Mouse (Mus musculus) MEL-GATA-1-ER (cell line): ENCODE measurements around the gene Gtf3c2.
"Not testable (repeated sequence)": the region's sequence is repeated elsewhere in the genome, so short reads cannot be mapped to it uniquely, and the experiment has no call there.

Source experiments
- DNase-seq: peaks from one replicate; pipeline ENCODE4 v3.0.0-alpha.2; 2012; ENCODE audit warnings: low read depth; ENCODE audit errors: extremely low read depth

Gtf3c2 gene

DNA sequence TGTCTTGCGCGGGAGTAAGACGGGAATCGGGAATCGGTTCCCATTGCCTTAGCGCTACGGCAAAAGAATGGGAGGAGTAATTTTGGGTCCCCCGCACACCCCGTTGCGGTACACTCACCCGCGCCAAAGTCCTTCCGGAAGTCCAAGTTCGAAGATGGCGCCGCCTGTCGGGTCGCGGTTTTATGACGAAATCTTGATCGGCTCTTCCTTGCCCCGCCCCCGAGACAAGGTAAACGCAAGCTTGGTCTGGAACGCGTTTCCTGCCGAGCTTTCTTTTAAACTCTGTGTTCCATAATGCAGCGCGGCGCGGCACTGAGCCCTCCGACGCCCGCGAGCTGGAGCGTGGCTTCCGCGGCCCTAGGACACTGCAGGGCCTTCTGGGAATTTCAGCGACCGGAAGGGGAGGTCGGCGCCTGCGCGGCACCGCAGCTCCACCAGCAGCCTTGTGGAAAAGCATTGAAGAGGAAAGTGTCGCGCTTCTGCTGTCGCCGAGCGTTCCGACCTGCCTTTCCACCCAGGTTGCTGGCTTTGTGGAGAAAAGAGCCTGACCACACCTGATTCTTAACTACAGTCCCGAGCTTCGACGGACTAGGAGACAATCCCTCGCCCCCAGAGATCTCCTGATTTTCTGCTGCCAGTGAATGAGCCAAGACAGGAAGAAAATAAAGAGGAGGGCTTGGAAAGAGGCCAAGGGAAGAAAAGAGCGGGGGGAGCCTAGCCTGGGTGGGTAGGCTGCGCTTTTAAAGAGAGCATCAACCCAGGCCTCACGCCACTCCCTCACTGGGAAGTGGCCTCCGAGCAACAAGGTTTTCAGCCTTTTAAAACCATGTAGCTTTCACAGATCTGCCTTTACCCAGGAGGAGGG lies at the start of gene Gtf3c2, which contains the start of gene Gm29609:
TSS of gene Gtf3c2 (minus strand) at position 379 of the 865 bp plus-strand sequence.
TSS of gene Gm29609 (minus strand) at position 146 of the 865 bp plus-strand sequence.
- peak; percentile 93 for DNase-seq

DNA sequence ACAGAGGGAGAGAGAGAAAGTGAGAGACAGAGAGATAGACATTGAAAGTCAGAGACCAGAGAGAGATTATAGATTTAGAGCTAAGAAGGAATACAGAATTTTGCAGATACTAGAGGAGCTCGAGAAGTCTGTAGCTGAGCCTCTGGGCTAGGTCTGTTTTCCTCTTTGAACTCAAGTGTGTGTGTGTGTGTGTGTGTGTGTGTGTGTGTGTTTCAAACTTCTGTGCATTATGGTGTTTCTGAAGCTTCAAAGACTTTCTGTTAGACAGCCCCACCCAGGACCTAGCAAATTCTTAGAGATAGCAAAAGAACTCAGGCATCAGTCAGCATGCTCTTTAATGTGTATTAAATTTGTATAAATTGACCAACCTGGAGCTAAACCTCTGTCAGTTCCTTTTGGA lies 46.7 kb upstream of the Gtf3c2 start:
- no peak for DNase-seq

DNA sequence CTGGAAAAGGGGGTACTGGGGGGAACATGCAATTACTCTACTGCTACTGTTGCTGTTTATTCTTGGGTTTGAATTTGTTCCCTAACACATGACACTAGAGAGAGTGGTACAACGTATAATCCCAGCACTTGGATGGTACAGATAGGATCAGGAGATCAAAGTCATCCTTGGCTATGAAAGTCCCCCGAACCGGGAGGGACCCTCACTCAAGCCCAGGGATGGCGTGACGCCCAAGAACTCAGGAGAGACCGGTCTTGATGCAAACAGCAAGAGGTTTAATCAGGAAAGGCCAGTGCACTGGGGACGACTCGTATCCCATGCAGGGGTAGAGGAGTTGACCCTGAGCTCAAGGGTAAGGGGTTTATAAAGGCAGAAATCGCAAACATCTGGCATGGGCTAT lies 42.8 kb upstream of the Gtf3c2 start:
- no peak for DNase-seq

DNA sequence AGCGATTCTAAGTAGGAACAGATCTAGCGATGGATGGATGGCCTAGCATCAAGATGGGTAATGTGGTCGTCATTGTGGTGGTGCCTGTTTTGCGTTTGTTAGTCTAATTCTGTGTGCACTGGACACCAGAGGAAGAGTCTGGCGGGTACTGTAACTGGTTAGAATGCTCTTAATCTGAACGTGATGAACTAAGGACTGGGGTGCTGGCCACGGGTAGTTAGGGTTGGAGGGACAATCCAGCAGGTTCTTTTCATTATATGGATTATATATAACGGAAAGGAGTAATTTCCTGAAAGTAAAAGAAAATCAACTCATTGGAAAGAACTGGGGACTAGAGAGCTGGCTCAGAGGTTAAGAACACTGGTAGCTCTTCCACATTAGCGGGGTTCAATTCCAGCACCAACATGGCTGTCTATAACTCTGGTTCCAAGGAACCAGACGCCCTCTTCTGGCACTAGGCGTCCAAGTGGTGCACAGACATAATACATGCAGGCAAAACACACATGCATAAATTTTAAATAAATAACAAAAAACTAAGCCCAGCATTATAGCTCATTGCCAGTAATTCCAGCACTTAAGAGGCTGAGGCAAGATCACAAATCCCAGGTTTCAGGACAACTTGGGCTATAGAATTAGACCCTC lies 41.5 kb upstream of the Gtf3c2 start:
- DNase-seq = peak; percentile 86

DNA sequence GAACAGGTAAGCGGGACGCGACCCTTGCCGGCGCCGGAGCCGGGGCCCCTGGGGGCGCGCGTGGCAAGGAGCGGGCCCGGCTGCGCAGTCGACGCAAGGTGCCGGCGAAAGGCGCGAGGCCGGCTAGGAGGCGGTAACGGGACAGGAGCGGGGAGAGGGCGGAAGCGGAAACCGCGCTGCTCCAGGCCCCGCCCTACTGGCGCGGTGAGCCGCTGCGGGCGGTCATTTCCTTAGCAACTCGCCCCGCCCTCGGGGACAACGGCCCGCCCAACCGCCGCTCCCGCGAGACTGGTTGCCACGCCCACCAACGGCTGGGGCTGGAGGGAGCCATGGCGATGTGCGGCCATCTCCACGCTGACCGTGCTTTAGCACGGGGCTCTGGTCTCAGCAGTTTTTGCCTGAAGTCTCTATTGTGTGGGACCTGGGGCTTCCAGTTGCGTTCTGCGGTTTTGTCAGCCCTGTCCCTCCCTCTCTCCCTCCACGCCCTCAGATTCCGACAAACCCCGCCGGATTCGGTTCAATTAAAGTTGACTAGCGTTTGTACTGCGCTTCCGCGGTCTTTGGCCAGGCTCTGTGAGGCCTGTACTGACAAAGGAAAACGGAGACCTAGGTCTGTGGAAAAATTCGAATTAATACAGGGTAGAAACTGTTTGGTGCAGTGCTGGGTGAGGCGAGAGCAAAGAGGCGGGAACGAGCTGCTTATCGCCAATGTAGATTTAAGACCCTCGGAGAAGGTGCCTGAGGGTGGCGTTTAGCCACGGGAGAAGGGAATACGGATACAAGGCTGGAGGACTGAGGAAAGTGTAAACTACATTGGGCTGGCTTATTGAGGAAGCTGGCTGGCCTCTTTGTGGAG lies 40.7 kb upstream of the Gtf3c2 start, which contains the start of gene Ppm1g:
TSS of gene Ppm1g (minus strand) at position 240 of the 856 bp plus-strand sequence.
- DNase-seq = peak; percentile 75

DNA sequence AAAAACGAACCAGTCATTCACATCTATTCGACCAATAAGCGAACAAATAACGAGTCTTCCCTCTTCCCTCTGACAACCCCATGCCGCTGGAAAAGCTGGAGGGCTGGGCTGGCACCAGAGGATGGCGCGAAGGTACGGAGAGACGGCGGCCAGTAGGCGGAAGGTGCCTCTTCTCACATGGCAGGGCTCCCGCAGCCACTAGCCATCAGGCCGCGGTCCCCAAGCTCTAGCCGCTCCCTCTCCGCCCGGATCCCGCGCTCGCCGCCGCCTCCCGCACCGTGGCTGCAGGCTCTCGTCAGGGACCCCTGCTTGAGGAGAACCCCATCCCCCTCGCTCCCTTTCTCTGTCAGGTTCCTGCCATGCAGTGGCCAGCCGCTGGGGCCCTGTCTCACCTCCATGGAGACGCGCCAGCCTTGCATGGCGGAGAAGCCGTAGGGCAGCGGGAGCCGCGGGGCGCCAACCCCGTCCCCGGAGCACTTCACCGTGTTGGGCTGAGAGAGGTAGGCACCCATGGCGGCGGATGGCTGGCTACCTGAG lies 40.0 kb upstream of the Gtf3c2 start:
- DNase-seq = no peak

DNA sequence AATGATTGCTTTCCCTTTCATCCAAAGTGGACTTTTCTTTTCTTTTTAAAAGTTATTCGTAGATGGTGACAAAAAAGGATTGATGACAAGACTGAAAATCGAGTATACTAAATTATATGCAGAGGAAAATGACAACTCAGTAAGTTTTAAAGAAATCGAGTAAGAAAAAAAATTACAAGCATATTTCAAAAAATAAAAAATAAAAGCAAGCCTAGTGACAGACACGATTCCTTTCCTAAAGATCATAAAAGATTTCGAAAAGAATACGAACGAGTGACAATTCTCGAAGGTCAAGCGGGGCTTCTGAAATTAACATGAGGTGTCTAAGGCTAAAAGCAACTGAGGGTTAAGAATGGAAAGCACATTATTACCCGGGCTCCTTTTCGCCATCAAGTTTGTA lies 39.5 kb upstream of the Gtf3c2 start:
- DNase-seq = no peak

DNA sequence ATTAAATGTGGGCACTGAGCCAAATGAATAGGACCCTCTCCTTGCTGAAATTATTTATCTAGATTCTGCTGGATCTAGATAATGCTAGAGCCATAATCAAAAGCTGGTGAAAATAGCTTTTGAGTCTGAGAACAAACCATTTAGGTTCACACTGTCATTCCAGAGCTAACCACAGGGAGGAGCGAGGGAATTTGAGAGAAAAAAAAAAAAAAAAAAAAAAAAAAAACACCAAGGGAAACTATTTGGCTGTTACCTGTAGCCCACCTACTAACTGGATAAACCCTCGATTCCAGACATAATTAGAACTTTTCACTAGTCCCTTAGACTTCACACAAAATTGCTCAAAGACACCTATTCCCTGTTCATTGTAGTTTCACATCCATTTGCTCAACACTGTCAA lies 39.1 kb upstream of the Gtf3c2 start:
- DNase-seq = no peak

DNA sequence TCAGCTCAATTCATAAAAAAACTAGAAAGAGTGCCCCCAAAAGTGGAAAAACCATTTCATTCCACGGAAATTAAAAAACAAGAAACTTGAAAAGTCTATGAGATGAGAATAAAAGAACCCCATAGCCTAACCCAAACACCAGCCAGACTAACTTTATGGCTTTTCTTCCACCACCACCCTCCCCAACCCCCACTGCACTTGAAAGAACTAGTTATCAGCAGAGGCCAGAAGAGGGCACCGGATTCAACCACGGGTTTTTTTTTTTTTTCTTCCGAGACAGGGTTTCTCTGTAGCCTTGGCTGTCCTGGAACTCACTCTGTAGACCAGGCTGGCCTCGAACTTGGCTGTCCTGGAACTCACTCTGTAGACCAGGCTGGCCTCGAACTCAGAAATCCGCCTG lies 38.4 kb upstream of the Gtf3c2 start:
- DNase-seq = peak; percentile 86

DNA sequence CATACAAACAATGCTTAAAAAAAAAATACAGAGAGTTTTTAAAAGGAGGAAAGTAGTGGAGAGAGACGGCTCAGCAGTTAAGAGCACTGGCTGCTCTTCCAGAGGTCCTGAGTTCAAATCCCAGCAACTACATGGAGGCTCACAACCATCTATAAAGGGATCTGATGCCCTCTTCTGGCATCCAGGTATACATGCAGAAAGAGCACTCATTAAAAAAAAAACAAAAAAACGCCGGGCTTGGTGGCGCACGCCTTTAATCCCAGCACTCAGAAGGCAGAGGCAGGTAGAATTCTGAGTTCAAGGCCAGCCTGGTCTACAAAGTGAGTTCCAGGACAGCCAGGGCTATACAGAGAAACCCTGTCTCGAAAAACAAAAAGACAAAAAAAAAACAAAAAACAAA lies 36.6 kb upstream of the Gtf3c2 start:
- not testable (repeated sequence) for DNase-seq

DNA sequence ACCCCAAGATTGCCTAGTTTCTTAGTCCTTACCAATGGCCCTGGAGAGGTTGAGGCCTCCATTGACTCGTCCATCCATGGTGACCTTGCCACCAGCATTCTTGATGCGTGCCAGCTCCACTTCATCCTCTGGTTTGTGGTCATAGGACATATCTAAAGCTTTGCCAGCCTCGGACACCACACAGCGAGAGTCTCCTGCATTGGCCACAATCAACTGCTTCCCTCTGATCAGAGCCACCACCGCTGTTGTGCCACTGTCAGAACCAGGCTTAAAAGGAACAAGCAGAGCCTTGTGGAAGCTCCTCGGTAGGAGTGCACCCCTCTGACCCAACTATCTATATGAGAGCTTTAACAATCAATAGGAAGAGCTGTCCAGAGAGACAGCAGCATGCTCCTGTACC lies 24.5 kb upstream of the Gtf3c2 start:
- DNase-seq = no peak

DNA sequence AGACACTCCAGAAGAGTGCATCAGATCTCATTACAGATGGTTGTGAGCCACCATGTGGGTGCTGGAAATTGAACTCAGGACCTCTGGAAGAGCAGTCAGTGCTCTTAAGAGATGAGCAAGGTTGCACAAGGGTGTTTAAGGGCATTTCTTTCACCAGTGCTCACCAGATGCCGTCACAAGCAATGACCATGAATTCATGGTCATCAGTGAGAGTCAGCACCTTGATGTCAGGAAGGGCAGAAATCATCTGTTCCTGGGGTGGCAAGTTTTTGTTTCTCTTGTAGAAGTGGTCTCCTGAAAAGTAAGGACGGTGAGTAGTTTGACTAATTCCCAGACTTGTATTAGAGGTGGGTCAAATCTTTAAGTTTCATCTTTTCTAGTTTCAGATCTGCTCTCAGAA lies 23.9 kb upstream of the Gtf3c2 start:
- DNase-seq = no peak

DNA sequence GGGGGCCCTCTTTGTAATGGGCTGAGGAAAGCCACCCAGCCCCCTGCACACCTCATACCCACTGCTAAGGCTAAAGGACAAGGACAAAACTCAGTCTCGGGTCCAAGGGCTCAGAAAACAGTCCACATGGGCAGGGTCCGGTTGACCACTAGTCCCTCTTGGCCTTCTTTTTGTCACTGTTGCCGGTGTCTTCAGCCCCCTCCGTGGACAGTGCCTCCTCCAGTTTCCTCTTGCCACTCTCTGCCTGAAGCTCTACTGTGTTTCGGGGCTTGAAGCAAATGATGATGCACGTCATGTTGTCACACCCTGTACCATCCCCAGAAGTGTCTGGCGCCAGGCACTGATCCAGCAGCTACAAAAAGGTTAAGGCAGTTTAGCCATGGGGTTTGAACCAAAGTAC lies 23.0 kb upstream of the Gtf3c2 start:
- no peak for DNase-seq

DNA sequence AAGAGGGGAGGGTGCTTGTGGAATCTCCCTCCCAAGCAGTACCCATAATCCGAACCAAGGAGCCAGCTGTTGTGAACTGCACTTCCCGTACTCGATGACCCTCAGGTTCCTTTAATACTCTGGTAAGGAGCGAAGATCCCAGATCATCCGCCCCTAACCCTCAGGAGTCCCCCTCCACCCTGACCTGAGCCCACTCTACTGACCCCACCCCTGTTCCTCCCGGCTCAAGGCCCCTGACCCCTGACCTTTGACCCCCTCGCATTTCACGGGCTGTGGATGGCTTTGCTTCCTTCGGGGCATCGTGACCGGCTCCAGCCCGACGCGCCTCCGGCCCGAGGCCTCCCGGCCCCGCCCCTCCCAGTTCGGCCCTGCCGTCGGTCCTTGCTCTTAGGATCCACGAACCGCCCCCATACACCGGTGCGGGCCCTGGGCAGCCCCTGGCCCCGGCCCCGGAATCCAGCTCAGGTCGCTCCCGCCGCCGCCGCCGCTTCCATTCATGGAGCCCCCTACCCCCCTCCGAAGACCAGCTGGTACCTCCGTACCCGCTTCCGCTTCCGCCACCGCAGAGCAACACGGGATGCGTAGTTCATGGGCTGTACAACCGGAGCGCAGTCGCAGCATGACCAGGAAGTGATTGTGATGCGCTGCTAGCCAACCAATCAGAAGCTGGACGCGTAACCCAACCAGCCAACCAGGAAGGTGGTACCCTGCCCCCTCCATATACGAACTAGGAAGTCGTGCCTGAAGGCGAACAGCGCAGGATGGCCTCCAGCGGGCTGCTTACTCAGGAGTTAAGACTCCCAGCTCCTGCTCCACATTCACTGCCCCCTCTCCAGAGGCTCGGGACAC lies 22.0 kb upstream of the Gtf3c2 start, which contains the start of gene Zfp513:
TSS of gene Zfp513 (minus strand) at position 562 of the 849 bp plus-strand sequence.
- peak; percentile 100 for DNase-seq

DNA sequence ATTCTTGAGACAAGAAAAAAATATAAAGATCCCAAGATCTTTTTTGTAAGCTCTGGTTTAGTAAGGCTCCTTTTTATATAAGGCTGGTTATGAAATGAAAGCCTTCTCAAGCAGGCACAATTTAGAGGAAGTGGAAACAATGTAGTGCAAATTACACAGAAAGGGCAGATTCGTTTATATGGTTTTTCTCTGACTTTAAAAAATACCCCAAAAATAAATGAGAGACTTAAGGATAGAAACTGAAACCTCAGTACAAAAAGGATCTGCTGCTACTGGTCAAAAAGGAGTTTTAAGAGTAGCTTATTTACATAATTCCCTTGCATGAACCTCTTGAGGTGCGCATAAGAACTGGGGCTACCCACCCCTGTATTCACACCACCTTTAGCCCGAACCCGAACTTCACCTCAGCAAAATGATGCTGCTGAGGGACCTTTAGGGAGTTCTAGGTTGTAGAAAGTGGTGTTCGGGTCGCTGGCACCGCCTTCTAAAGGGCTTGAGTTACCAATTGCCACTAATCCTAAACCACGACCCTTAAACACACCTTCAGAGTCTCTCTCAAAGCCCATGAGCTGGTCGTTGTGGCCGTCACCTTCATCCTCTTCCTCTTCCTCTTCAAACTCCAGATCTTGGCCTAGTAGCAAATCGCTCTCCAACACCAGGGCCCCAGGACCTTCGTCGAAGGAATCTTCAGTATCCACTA lies 21.2 kb upstream of the Gtf3c2 start:
- DNase-seq = no peak

DNA sequence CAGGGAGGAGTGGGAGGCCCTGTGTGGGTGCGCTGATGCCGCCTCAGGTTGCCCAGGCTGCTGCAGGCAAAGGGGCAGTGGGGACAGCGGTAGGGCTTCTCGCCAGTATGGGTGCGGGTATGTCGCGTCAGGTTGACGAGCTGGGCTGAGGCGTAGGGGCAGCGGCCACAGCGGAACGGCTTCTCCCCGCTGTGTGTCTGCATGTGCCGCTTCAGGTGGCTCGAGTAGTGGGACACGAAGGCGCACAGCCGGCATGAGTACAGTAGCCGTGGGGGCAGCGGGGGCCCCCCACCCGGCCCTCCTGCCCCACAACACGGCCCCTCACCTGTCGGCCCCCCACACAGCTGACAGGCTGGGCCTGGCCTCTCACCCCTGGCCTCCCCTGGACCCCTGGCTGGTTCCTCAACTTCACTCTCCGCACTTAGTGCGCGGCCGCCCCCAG lies 20.4 kb upstream of the Gtf3c2 start:
- no peak for DNase-seq

DNA sequence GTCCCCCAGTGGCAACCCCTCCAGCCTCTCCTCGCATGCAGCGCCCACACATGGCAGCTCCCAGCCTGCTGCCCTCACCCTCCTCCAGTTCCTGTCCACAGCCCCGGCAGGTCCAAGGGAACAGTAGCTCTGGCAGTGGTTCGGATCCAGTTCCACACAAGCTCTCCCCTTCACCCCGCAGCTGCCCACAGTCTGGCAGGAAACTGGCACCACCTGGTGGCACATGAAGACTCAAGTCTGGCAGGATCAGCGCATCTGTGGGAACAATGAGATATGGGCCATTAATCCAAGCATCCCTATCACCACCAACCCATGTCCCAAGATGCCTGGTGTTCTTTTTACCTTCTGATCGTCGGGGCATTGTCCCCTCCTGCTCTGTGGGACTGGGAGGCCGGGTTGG lies 19.9 kb upstream of the Gtf3c2 start:
- no peak for DNase-seq

DNA sequence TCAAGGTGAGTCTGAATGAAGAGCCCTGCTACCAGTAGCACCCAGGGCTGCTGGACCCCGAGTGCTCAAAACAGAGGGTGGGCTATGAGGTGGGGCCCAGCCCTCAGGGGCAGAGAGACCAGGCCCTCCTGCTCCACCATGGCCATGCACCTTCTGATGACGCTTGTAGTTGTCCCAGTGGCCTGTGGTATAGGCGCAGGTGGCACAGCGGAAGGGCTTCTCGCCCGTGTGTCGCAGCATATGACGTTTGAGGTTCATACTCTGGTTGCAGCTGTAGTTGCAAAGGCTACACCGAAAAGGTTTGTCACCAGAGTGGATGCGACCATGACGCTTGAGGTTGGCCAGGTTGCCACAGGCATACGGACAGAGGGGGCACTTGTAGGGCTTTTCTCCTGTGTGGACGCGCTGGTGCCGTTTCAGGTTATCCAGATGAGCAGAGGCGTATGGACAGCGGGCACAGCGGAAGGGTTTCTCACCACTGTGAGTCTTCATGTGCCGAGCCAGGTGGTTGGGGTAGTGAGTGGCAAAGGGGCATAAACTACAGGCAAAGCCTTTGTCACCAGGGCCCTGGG lies 19.5 kb upstream of the Gtf3c2 start:
- no peak for DNase-seq

DNA sequence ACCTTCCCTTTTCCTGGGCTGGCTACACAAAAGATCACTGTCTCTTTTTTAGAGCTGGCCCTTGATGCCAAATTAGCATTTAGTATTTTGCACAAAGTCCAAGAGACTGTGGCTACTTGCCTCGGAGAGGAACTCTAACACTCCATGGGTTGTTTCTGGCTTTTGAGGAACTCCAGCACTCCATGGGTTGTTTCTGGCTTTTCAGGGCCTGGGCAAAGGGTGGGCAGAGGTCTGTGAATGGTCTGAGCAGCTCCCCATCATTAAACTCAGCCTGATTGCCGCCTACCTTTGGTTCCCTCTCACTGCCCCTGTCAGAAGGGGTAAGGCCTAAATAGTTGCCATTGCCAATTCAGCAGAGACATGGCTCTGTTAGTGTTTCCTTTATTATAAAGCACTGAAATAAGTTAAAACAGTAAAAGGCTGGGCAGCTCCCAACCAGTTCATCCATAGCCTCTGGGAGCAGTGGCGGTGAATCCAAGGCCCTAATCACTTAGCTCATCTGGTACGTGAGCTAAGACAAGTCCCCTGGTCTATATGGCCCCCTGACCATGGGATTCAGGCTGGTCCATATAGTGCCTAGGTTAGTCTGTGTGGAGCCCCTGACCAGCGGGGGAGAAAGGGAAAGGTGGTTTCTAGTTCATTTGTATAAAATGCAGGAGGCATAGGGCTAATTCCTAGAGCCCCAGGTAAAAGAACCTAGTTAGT lies 18.8 kb upstream of the Gtf3c2 start:
- DNase-seq = no peak
